Mouse (Mus musculus): Measurements from ENCODE around the gene Hydin. TPM values are rescaled to one million over a fixed set of nuclear protein-coding genes. Genes with fewer than 3 reads are reported as not detected.

The Hydin gene
- polyA plus RNA-seq, 1 experiment = not detected

- H3K4me1 ChIP-seq (ENCODE audit: control insufficient read depth, insufficient read depth, low read length) = peaks cover 10% of the 10 kb centered on the region
- no peak overlapping the region for H3K27ac ChIP-seq (ENCODE audit: insufficient read depth, low read length)
- no peak for TF ChIP-seq POLR2A (IDR thresholded peaks at IDR 0.05; ENCODE audit: low read depth, low read length)
- TF ChIP-seq CTCF (IDR thresholded peaks at IDR 0.05; ENCODE audit: borderline replicate concordance, insufficient read depth, low read length) = no peak
- H3K4me3 ChIP-seq (ENCODE audit: insufficient read depth, low read length) = no peak overlapping the region
Measured at GRCm38 (mm10) chr8:110615730-110616129, 349.0 kb downstream of the Hydin start.

- no peak for TF ChIP-seq CTCF (IDR thresholded peaks at IDR 0.05; ENCODE audit: borderline replicate concordance, insufficient read depth, low read length)
- TF ChIP-seq POLR2A (IDR thresholded peaks at IDR 0.05; ENCODE audit: low read depth, low read length) = no peak
- peaks cover 10% of the 10 kb centered on the region for H3K4me1 ChIP-seq (ENCODE audit: control insufficient read depth, insufficient read depth, low read length)
- peak overlapping the region; percentile 10; the same call in 1 of the 2 replicates for H3K4me3 ChIP-seq (ENCODE audit: insufficient read depth, low read length)
- no peak overlapping the region for H3K27ac ChIP-seq (ENCODE audit: insufficient read depth, low read length)
Measured at GRCm38 (mm10) chr8:110617801-110618358, 351.1 kb downstream of the Hydin start.

- H3K4me3 ChIP-seq (ENCODE audit: insufficient read depth, low read length) = peak within 1 kb of the TSS; percentile 82
- TF ChIP-seq CTCF (IDR thresholded peaks at IDR 0.05; ENCODE audit: borderline replicate concordance, insufficient read depth, low read length) = no peak
- peak; percentile 70 for TF ChIP-seq POLR2A (IDR thresholded peaks at IDR 0.05; ENCODE audit: low read depth, low read length)
- peaks cover 10% of the 10 kb centered on the region for H3K4me1 ChIP-seq (ENCODE audit: control insufficient read depth, insufficient read depth, low read length)
- no peak within 1 kb of the TSS for H3K27ac ChIP-seq (ENCODE audit: insufficient read depth, low read length)
Measured at GRCm38 (mm10) chr8:110618391-110619207, 351.8 kb downstream of the Hydin start, which contains the start of gene Vac14. Gene Vac14, plus strand, starts transcription at chr8:110618585.

- Histone ChIP-seq H3K27ac (ENCODE audit: insufficient read depth, low read length) (no peak overlapping the region), H3K4me3 (ENCODE audit: insufficient read depth, low read length) (peak overlapping the region; percentile 82), H3K4me1 (ENCODE audit: control insufficient read depth, insufficient read depth, low read length) (peaks cover 10% of the 10 kb centered on the region)
- TF ChIP-seq POLR2A (IDR thresholded peaks at IDR 0.05; ENCODE audit: low read depth, low read length) (no peak; the same call in 1 of the 2 replicates), CTCF (IDR thresholded peaks at IDR 0.05; ENCODE audit: borderline replicate concordance, insufficient read depth, low read length) (no peak)
Measured at GRCm38 (mm10) chr8:110619208-110619574, 352.4 kb downstream of the Hydin start.

GRCm38 (mm10) chr8:110619919-110620318 is 353.1 kb downstream of the Hydin start:
- H3K4me1 ChIP-seq (ENCODE audit: control insufficient read depth, insufficient read depth, low read length) = peaks cover 10% of the 10 kb centered on the region
- peak overlapping the region; percentile 82 for H3K4me3 ChIP-seq (ENCODE audit: insufficient read depth, low read length)
- no peak for TF ChIP-seq CTCF (IDR thresholded peaks at IDR 0.05; ENCODE audit: borderline replicate concordance, insufficient read depth, low read length)
- no peak for TF ChIP-seq POLR2A (IDR thresholded peaks at IDR 0.05; ENCODE audit: low read depth, low read length)
- no peak overlapping the region for H3K27ac ChIP-seq (ENCODE audit: insufficient read depth, low read length)

GRCm38 (mm10) chr8:110626431-110626830 is 359.7 kb downstream of the Hydin start:
- H3K4me3 ChIP-seq (ENCODE audit: insufficient read depth, low read length) = no peak overlapping the region
- no peak for TF ChIP-seq POLR2A (IDR thresholded peaks at IDR 0.05; ENCODE audit: low read depth, low read length)
- no peak for TF ChIP-seq CTCF (IDR thresholded peaks at IDR 0.05; ENCODE audit: borderline replicate concordance, insufficient read depth, low read length)
- H3K4me1 ChIP-seq (ENCODE audit: control insufficient read depth, insufficient read depth, low read length) = peaks cover 11% of the 10 kb centered on the region
- no peak overlapping the region for H3K27ac ChIP-seq (ENCODE audit: insufficient read depth, low read length)

- Histone ChIP-seq H3K4me1 (ENCODE audit: control insufficient read depth, insufficient read depth, low read length) (peaks cover 12% of the 10 kb centered on the region), H3K27ac (ENCODE audit: insufficient read depth, low read length) (peak overlapping the region; percentile 19), H3K4me3 (ENCODE audit: insufficient read depth, low read length) (no peak overlapping the region)
- TF ChIP-seq CTCF (IDR thresholded peaks at IDR 0.05; ENCODE audit: borderline replicate concordance, insufficient read depth, low read length) (peak; percentile 29; the same call in 1 of the 2 replicates), POLR2A (IDR thresholded peaks at IDR 0.05; ENCODE audit: low read depth, low read length) (no peak)
Measured at GRCm38 (mm10) chr8:110629245-110630063, 362.7 kb downstream of the Hydin start.

- Histone ChIP-seq H3K27ac (ENCODE audit: insufficient read depth, low read length) (peak overlapping the region; percentile 19), H3K4me3 (ENCODE audit: insufficient read depth, low read length) (no peak overlapping the region), H3K4me1 (ENCODE audit: control insufficient read depth, insufficient read depth, low read length) (peaks cover 12% of the 10 kb centered on the region)
- TF ChIP-seq POLR2A (IDR thresholded peaks at IDR 0.05; ENCODE audit: low read depth, low read length) (no peak), CTCF (IDR thresholded peaks at IDR 0.05; ENCODE audit: borderline replicate concordance, insufficient read depth, low read length) (no peak)
Measured at GRCm38 (mm10) chr8:110630079-110630478, 363.3 kb downstream of the Hydin start.

GRCm38 (mm10) chr8:110630571-110631071 is 363.8 kb downstream of the Hydin start:
- peak overlapping the region; percentile 19 for H3K27ac ChIP-seq (ENCODE audit: insufficient read depth, low read length)
- TF ChIP-seq CTCF (IDR thresholded peaks at IDR 0.05; ENCODE audit: borderline replicate concordance, insufficient read depth, low read length) (no peak), POLR2A (IDR thresholded peaks at IDR 0.05; ENCODE audit: low read depth, low read length) (no peak)
- H3K4me1 ChIP-seq (ENCODE audit: control insufficient read depth, insufficient read depth, low read length) = peaks cover 12% of the 10 kb centered on the region
- H3K4me3 ChIP-seq (ENCODE audit: insufficient read depth, low read length) = peak overlapping the region; percentile 1; the same call in 1 of the 2 replicates

Measured in embryonic fibroblast, embryonic 13.5 days (primary cell).